Mouse (Mus musculus) granulocyte monocyte progenitor cell, adult 5-6 weeks (primary cell): Measurements from ENCODE around the gene Hmgb1. TPM values are rescaled to one million over a fixed set of nuclear protein-coding genes. Genes with fewer than 3 reads are reported as not detected.

Experiments used
- ATAC-seq: replicated peaks from 2 replicates; pipeline ENCODE4 v1.8.0; 2016; ENCODE audit warnings: mild to moderate bottlenecking, moderate TSS enrichment, inconsistent platforms; ENCODE audit not compliant: poor library complexity, severe bottlenecking
- total RNA-seq, 2 experiments: library from RNA; stranded (forward) in 1 of 2; stranded (reverse) in 1 of 2; fragments of 200-712, 200-1000 nt in 1 of 2; fragments of >200 nt in 1 of 2; fragmentation: Nextera tagmentation in 1 of 2; gene quantifications; 2 replicates each; pipeline ENCODE4 v1.2.3; 2014 to 2017

Gene Hmgb1
- total RNA-seq (2014; fragmentation: Nextera tagmentation): 758 and 1,067 TPM in 2 replicates
- 985 and 1,480 TPM in 2 replicates for total RNA-seq (2017)

GRCm38 (mm10) chr5:149184104-149184843 is at the start of gene Hmgb1, which contains the start of gene Uspl1:
Hmgb1 (minus strand) TSS chr5:149184489.
Uspl1 (plus strand) TSS chr5:149184350.
- ATAC-seq: peak; percentile 83

- no peak for ATAC-seq
These were observed 45.5 kb upstream of the Hmgb1 start for GRCm38 (mm10) chr5:149229619-149230339.

- peak; percentile 99 for ATAC-seq
These were observed 44.7 kb upstream of the Hmgb1 start for GRCm38 (mm10) chr5:149228700-149229618.

GRCm38 (mm10) chr5:149224666-149225065 is 40.4 kb upstream of the Hmgb1 start:
- no peak for ATAC-seq

GRCm38 (mm10) chr5:149221355-149221754 is 37.1 kb upstream of the Hmgb1 start:
- ATAC-seq: peak; percentile 94

- ATAC-seq: no peak
These were observed 35.2 kb upstream of the Hmgb1 start for GRCm38 (mm10) chr5:149219493-149219892.

- ATAC-seq: no peak
These were observed 33.5 kb upstream of the Hmgb1 start for GRCm38 (mm10) chr5:149217524-149218357.

- ATAC-seq: no peak
These were observed 31.3 kb upstream of the Hmgb1 start for GRCm38 (mm10) chr5:149215540-149215939.

- no peak for ATAC-seq
These were observed 28.5 kb upstream of the Hmgb1 start for GRCm38 (mm10) chr5:149212806-149213205.

GRCm38 (mm10) chr5:149211041-149211440 is 26.8 kb upstream of the Hmgb1 start:
- no peak for ATAC-seq

- ATAC-seq: no peak
These were observed 25.0 kb upstream of the Hmgb1 start for GRCm38 (mm10) chr5:149209328-149209727.

- ATAC-seq: no peak
These were observed 24.5 kb upstream of the Hmgb1 start for GRCm38 (mm10) chr5:149208776-149209175.

GRCm38 (mm10) chr5:149207661-149208060 is 23.4 kb upstream of the Hmgb1 start:
- no peak for ATAC-seq

GRCm38 (mm10) chr5:149206286-149206685 is 22.0 kb upstream of the Hmgb1 start:
- ATAC-seq: no peak

- no peak for ATAC-seq
These were observed 21.0 kb upstream of the Hmgb1 start for GRCm38 (mm10) chr5:149205265-149205664.

- no peak for ATAC-seq
These were observed 20.5 kb upstream of the Hmgb1 start for GRCm38 (mm10) chr5:149204822-149205221.

- no peak for ATAC-seq
These were observed 19.6 kb upstream of the Hmgb1 start for GRCm38 (mm10) chr5:149203796-149204375.

- ATAC-seq: peak; percentile 56
These were observed 18.7 kb upstream of the Hmgb1 start for GRCm38 (mm10) chr5:149202941-149203340.

GRCm38 (mm10) chr5:149198782-149199181 is 14.5 kb upstream of the Hmgb1 start:
- ATAC-seq: no peak
